In the genomic region with DNA sequence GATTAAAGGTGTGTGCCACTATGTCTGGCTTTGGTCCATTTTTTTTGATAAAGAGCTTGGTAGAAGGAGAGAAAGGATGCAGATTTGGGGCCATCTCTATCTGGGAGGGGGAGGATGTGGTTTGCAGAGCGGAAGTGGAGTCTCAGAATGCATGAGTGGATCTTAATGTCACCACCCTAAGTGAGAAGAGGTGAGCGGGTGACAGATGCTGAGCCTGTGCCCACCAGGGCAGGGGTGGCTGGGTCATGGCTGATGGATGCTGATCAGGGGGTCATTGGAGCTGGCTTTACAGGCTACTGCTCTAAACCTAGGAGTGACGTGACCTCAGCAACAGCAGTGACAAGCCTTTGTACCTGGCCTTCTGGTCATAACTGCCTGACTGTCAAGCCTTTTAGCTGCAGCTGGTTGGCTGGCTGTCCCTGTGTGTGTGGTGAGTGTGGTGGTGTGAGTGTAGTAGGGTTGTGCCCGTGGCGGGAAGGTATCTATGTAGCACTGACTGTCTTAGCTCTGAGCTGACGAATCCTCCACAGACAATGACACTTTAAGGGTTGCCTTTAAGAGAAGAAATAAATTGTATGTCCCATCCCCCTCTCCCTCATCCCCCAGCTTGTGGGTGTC, we compare ENCODE assay signal across 10 mouse cellular contexts. TPM values are rescaled to one million over a fixed set of nuclear protein-coding genes. Genes with fewer than 3 reads are reported as not detected.
DNase-seq lines count a peak whose midpoint lies in the region; ATAC-seq and TF ChIP-seq lines count a peak whose summit lies in the region.
"Had no signal": no experiment of that assay in that cellular context is flagged by ENCODE, and none has a peak within 500 bp of the region (broad histone marks: within the 10 kb centered on the region; RNA-seq: fewer than 3 reads in every experiment).

No protein-coding gene starts in this region.

- no peaks in the 10 kb centered on the region for H3K27me3 ChIP-seq in intestine, embryonic 15.5 days (replicated peaks)
- H3K27me3 ChIP-seq in intestine, embryonic 16.5 days (replicated peaks; ENCODE audit: control insufficient read depth, insufficient read depth, low read length) = no peaks in the 10 kb centered on the region
- no peaks in the 10 kb centered on the region for H3K27me3 ChIP-seq in E14TG2a.4 (ENCODE audit: insufficient read depth, low read length)
- no peaks in the 10 kb centered on the region for H3K27me3 ChIP-seq in thymus, adult 2 months (ENCODE audit: control insufficient read depth, insufficient read depth, low read length)
- H3K27me3 ChIP-seq: neural tube, embryonic 12.5 days had no signal

- TF ChIP-seq CTCF in E14TG2a.4 (conservative IDR thresholded peaks at IDR 0.05; ENCODE audit: low read length) = no peak
- no peak for TF ChIP-seq CTCF in thymus, adult 2 months (IDR thresholded peaks at IDR 0.05; ENCODE audit: borderline replicate concordance, control insufficient read depth, extremely low read depth, insufficient read depth, low read length, poor library complexity)

- H3K4me3 ChIP-seq in intestine, embryonic 15.5 days (replicated peaks) = no peak overlapping the region
- H3K4me3 ChIP-seq in intestine, embryonic 16.5 days (ENCODE audit: low read length) = no peak overlapping the region
- peak overlapping the region; percentile 72 for H3K4me3 ChIP-seq in E14TG2a.4 (replicated peaks; ENCODE audit: low read length)
- no peak overlapping the region for H3K4me3 ChIP-seq in thymus, adult 2 months (ENCODE audit: control insufficient read depth, insufficient read depth, low read length)
- H3K4me3 ChIP-seq: neural tube, embryonic 12.5 days had no signal

- peaks cover 24% of the 10 kb centered on the region for H3K4me1 ChIP-seq in intestine, embryonic 15.5 days (replicated peaks)
- H3K4me1 ChIP-seq in intestine, embryonic 16.5 days (ENCODE audit: control insufficient read depth, insufficient read depth, low read length) = peaks cover 18% of the 10 kb centered on the region
- peaks cover 93% of the 10 kb centered on the region for H3K4me1 ChIP-seq in E14TG2a.4 (replicated peaks; ENCODE audit: low read depth, low read length)
- peaks cover 30% of the 10 kb centered on the region for H3K4me1 ChIP-seq in thymus, adult 2 months (replicated peaks; ENCODE audit: control insufficient read depth, insufficient read depth, low read length)

- peak overlapping the region; percentile 33; the same call in 1 of the 2 replicates for H3K27ac ChIP-seq in intestine, embryonic 15.5 days
- H3K27ac ChIP-seq in intestine, embryonic 16.5 days (ENCODE audit: low read length) = no peak overlapping the region
- peak overlapping the region; percentile 41 for H3K27ac ChIP-seq in thymus, adult 2 months (ENCODE audit: control insufficient read depth, insufficient read depth, low read length)
- H3K27ac ChIP-seq: neural tube, embryonic 12.5 days had no signal

- H3K9me3 ChIP-seq in intestine, embryonic 15.5 days = no peaks in the 10 kb centered on the region
- no peaks in the 10 kb centered on the region for H3K9me3 ChIP-seq in intestine, embryonic 16.5 days (ENCODE audit: control insufficient read depth, low read length)
- no peaks in the 10 kb centered on the region for H3K9me3 ChIP-seq in E14TG2a.4 (ENCODE audit: low read length)
- H3K9me3 ChIP-seq: forebrain, embryonic 10.5 days; neural tube, embryonic 12.5 days had no signal

- WGBS in intestine, embryonic 15.5 days = 76% methylated on average over 6 of the region's 6 CpGs
- WGBS in intestine, embryonic 16.5 days = 83% methylated on average over 6 of the region's 6 CpGs
- 7% methylated on average over 6 of the region's 6 CpGs for WGBS in thymus, adult 2 months

- TF ChIP-seq POLR2A in thymus, adult 2 months (IDR thresholded peaks at IDR 0.05; ENCODE audit: control insufficient read depth, extremely low read depth, insufficient read depth, low read length, poor library complexity) = no peak

- no peak overlapping the region for H3K9ac ChIP-seq in intestine, embryonic 15.5 days
- H3K9ac ChIP-seq in intestine, embryonic 16.5 days (ENCODE audit: low read depth, low read length) = no peak overlapping the region

- ATAC-seq in intestine, embryonic 15.5 days = no peak
- ATAC-seq in intestine, embryonic 16.5 days = no peak
- peak; percentile 87 for ATAC-seq in inflammation-experienced regulatory T-cells, adult 6 months

- peaks cover 23% of the 10 kb centered on the region for H3K36me3 ChIP-seq in intestine, embryonic 15.5 days
- peaks cover 11% of the 10 kb centered on the region for H3K36me3 ChIP-seq in intestine, embryonic 16.5 days (ENCODE audit: control insufficient read depth, insufficient read depth, low read length)
- peaks cover 89% of the 10 kb centered on the region for H3K36me3 ChIP-seq in E14TG2a.4 (ENCODE audit: insufficient read depth, low read length)
- peaks cover 8% of the 10 kb centered on the region for H3K36me3 ChIP-seq in thymus, adult 2 months (ENCODE audit: control insufficient read depth, insufficient read depth, low read length)

- peak; percentile 75 for DNase-seq in thymus, adult 2 months
- no peak for DNase-seq in urinary bladder, adult 18-20 months (ENCODE audit: low spot score in 2 of 2)
- no peak for DNase-seq in kidney, postnatal 4 days

- no peak overlapping the region for H3K4me2 ChIP-seq in intestine, embryonic 15.5 days (replicated peaks)
- no peak overlapping the region for H3K4me2 ChIP-seq in intestine, embryonic 16.5 days (ENCODE audit: low read depth, low read length)
- H3K4me2 ChIP-seq: liver, embryonic 11.5 days had no signal

RNA-seq across cellular contexts. Expression of a gene that starts 1.5 kb away (rescaled TPM):
- 79.9 and 93.0 TPM in 2 replicates for polyA plus RNA-seq in intestine, embryonic 15.5 days (2015; fragmentation: Nextera tagmentation; extraction: Ambion mirVana)
- polyA plus RNA-seq in intestine, embryonic 16.5 days (2015; fragmentation: Nextera tagmentation; extraction: Ambion mirVana) = 120 and 135 TPM in 2 replicates
- polyA plus RNA-seq in inflammation-experienced regulatory T-cells, adult 6 months (2017; shearing (Covaris generic)) = 100 to 1,000 TPM in 1 of 3 experiments, 10 to 100 TPM in 2; 69.0 to 129 (median 86.9) TPM
- polyA plus RNA-seq in thymus, adult 2 months (2012; rRNA removed) = 24.9 and 25.3 TPM in 2 replicates

RNA-seq across cellular contexts. Expression of a gene that starts 16.1 kb away (rescaled TPM):
- 12.7 and 12.8 TPM in 2 replicates for polyA plus RNA-seq in intestine, embryonic 15.5 days (2015; fragmentation: Nextera tagmentation; extraction: Ambion mirVana)
- 11.9 and 12.1 TPM in 2 replicates for polyA plus RNA-seq in intestine, embryonic 16.5 days (2015; fragmentation: Nextera tagmentation; extraction: Ambion mirVana)
- polyA plus RNA-seq in inflammation-experienced regulatory T-cells, adult 6 months (2017; shearing (Covaris generic)) = 1 to 10 TPM; 4.6 to 6.9 (median 5.4) TPM
- polyA plus RNA-seq in thymus, adult 2 months (2012; rRNA removed) = 22.6 and 28.2 TPM in 2 replicates

RNA-seq across cellular contexts. Expression of a gene that starts 19.0 kb away (rescaled TPM):
- polyA plus RNA-seq in intestine, embryonic 15.5 days (2015; fragmentation: Nextera tagmentation; extraction: Ambion mirVana) = 426 and 480 TPM in 2 replicates
- 419 and 429 TPM in 2 replicates for polyA plus RNA-seq in intestine, embryonic 16.5 days (2015; fragmentation: Nextera tagmentation; extraction: Ambion mirVana)
- polyA plus RNA-seq in inflammation-experienced regulatory T-cells, adult 6 months (2017; shearing (Covaris generic)) = 100 to 1,000 TPM; 461 to 576 (median 475) TPM
- polyA plus RNA-seq in thymus, adult 2 months (2012; rRNA removed) = 421 and 477 TPM in 2 replicates

RNA-seq across cellular contexts. Expression of a gene that starts 21.0 kb away (rescaled TPM):
- polyA plus RNA-seq in intestine, embryonic 15.5 days (2015; fragmentation: Nextera tagmentation; extraction: Ambion mirVana) = 1.9 and 2.4 TPM in 2 replicates
- 2.2 and 2.6 TPM in 2 replicates for polyA plus RNA-seq in intestine, embryonic 16.5 days (2015; fragmentation: Nextera tagmentation; extraction: Ambion mirVana)
- 10 to 100 TPM; 13.4 to 17.0 (median 14.6) TPM for polyA plus RNA-seq in inflammation-experienced regulatory T-cells, adult 6 months (2017; shearing (Covaris generic))
- 89.5 and 99.1 TPM in 2 replicates for polyA plus RNA-seq in thymus, adult 2 months (2012; rRNA removed)

RNA-seq across cellular contexts. Expression of a gene that starts 54.7 kb away (rescaled TPM):
- 2.7 and 3.7 TPM in 2 replicates for polyA plus RNA-seq in intestine, embryonic 15.5 days (2015; fragmentation: Nextera tagmentation; extraction: Ambion mirVana)
- 1.1 and 1.3 TPM in 2 replicates for polyA plus RNA-seq in intestine, embryonic 16.5 days (2015; fragmentation: Nextera tagmentation; extraction: Ambion mirVana)
- under 1 TPM; 0.24 to 0.48 (median 0.45) TPM for polyA plus RNA-seq in inflammation-experienced regulatory T-cells, adult 6 months (2017; shearing (Covaris generic))
- polyA plus RNA-seq in thymus, adult 2 months (2012; rRNA removed) = 5.6 and 8.4 TPM in 2 replicates
